Mouse (Mus musculus) neural tube, embryonic 12.5 days (tissue): ENCODE measurements at regions not wholly inside any gene's neighbourhood (a gene's known extent, or its start where the extent isn't known, plus 50 kb on each side); places are given as distances from the start of the nearest gene placed in this dataset.
A peak's percentile ranks its signal among the peaks of the same experiment; 100 is the strongest.

Experiments
- ATAC-seq: fragments of 200-750 bp; cut with Nextera tagmentation; 2 replicates; pipeline ENCODE4 v1.8.0; 2017; ENCODE audit warnings: low read depth, mild to moderate bottlenecking, moderate TSS enrichment, moderate library complexity; ENCODE audit not compliant: low FRiP score
- H3K27ac ChIP-seq: fragments of 300-500 bp; sonication (generic); 2 replicates; pipeline ENCODE4 v1.5.1; 2016
- H3K27me3 ChIP-seq: fragments of 300-500 bp; sonication (generic); replicated peaks from 2 replicates; pipeline ENCODE4 v1.6.1; 2016; ENCODE audit warnings: mild to moderate bottlenecking
- H3K36me3 ChIP-seq: fragments of 300-500 bp; sonication (generic); 2 replicates; pipeline ENCODE4 v1.6.1; 2016; ENCODE audit warnings: mild to moderate bottlenecking
- H3K4me1 ChIP-seq: fragments of 300-500 bp; sonication (generic); 2 replicates; pipeline ENCODE4 v1.6.1; 2016
- H3K4me2 ChIP-seq: fragments of 300-500 bp; sonication (generic); replicated peaks from 2 replicates; pipeline ENCODE4 v1.6.1; 2016; ENCODE audit warnings: mild to moderate bottlenecking
- H3K4me3 ChIP-seq: fragments of 300-500 bp; sonication (generic); 2 replicates; pipeline ENCODE4 v1.5.1; 2016
- H3K9ac ChIP-seq: fragments of 300-500 bp; sonication (generic); 2 replicates; pipeline ENCODE4 v1.6.1; 2016; ENCODE audit warnings: mild to moderate bottlenecking
- H3K9me3 ChIP-seq: fragments of 300-500 bp; sonication (generic); 2 replicates; pipeline ENCODE4 v1.6.1; 2016; ENCODE audit warnings: mild to moderate bottlenecking
- WGBS: fragments of 180-500 bp; shearing (Covaris S2); methylation state at CpG from one replicate; pipeline ENCODE4 v1.1.7; 2016; 5-methylcytosine and 5-hydroxymethylcytosine counted together

GRCm38 (mm10) chr3:3746542-3746941 lies 2004.1 kb upstream of the Gm8797 start:
- Histone ChIP-seq H3K4me1 (no peaks in the 10 kb centered on the region), H3K9me3 (no peaks in the 10 kb centered on the region), H3K4me2 (no peak overlapping the region), H3K9ac (no peak overlapping the region), H3K4me3 (no peak overlapping the region), H3K36me3 (no peaks in the 10 kb centered on the region), H3K27ac (no peak overlapping the region), H3K27me3 (no peaks in the 10 kb centered on the region)
- ATAC-seq = no peak; the same call in 1 of the 2 replicates

- Histone ChIP-seq H3K4me2 (no peak overlapping the region), H3K9me3 (no peaks in the 10 kb centered on the region), H3K27ac (no peak overlapping the region), H3K4me3 (no peak overlapping the region), H3K4me1 (no peaks in the 10 kb centered on the region), H3K9ac (no peak overlapping the region), H3K36me3 (no peaks in the 10 kb centered on the region), H3K27me3 (no peaks in the 10 kb centered on the region)
- ATAC-seq = no peak; the same call in 1 of the 2 replicates
- 14% methylated on average over 5 of the region's 5 CpGs for WGBS
Measured at GRCm38 (mm10) chr3:3751596-3752251, 1998.9 kb upstream of the Gm8797 start.

- Histone ChIP-seq H3K9ac (no peak overlapping the region), H3K27me3 (no peaks in the 10 kb centered on the region), H3K9me3 (no peaks in the 10 kb centered on the region), H3K27ac (no peak overlapping the region), H3K4me2 (no peak overlapping the region), H3K4me3 (no peak overlapping the region), H3K36me3 (no peaks in the 10 kb centered on the region), H3K4me1 (no peaks in the 10 kb centered on the region)
- WGBS = 71% methylated on average over 1 of the region's 1 CpGs
- no peak for ATAC-seq
Measured at GRCm38 (mm10) chr3:3761346-3761745, 1989.3 kb upstream of the Gm8797 start.

GRCm38 (mm10) chr3:3784200-3784599 lies 1966.4 kb upstream of the Gm8797 start:
- H3K4me3 ChIP-seq = no peak overlapping the region
- H3K27me3 ChIP-seq = no peaks in the 10 kb centered on the region
- no peak overlapping the region for H3K9ac ChIP-seq
- ATAC-seq = no peak
- no peak overlapping the region for H3K27ac ChIP-seq
- no peaks in the 10 kb centered on the region for H3K9me3 ChIP-seq
- H3K36me3 ChIP-seq = no peaks in the 10 kb centered on the region
- WGBS = 77% methylated on average over 3 of the region's 3 CpGs
- no peaks in the 10 kb centered on the region for H3K4me1 ChIP-seq
- H3K4me2 ChIP-seq = no peak overlapping the region

DNA sequence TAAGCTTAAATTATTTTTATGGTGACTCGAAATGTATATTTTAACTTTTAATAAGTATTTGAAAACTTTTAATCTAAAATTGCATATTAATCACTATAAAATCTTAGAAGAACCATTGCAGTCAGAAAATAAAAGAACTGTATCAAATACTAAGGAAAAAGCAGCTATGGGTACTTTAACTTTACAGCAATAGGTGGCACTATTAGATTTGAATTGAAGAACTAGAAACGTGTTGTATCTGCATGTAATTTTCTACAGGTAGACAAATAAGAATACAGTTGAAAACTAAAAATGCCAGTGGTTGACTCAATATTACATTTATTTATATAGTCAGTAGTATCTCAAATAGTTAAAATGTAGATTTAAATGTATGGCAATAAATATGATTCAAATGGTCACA lies 1964.6 kb upstream of the Gm8797 start:
- H3K4me3 ChIP-seq = no peak overlapping the region
- no peaks in the 10 kb centered on the region for H3K36me3 ChIP-seq
- ATAC-seq = no peak
- no peak overlapping the region for H3K4me2 ChIP-seq
- no peaks in the 10 kb centered on the region for H3K9me3 ChIP-seq
- WGBS = 71% methylated on average over 2 of the region's 2 CpGs
- H3K27me3 ChIP-seq = no peaks in the 10 kb centered on the region
- H3K27ac ChIP-seq = no peak overlapping the region
- H3K4me1 ChIP-seq = no peaks in the 10 kb centered on the region
- H3K9ac ChIP-seq = no peak overlapping the region

- no peaks in the 10 kb centered on the region for H3K27me3 ChIP-seq
- no peak overlapping the region for H3K4me3 ChIP-seq
- 92% methylated on average over 1 of the region's 1 CpGs for WGBS
- H3K4me2 ChIP-seq = no peak overlapping the region
- no peaks in the 10 kb centered on the region for H3K4me1 ChIP-seq
- ATAC-seq = no peak
- H3K36me3 ChIP-seq = no peaks in the 10 kb centered on the region
- H3K9me3 ChIP-seq = no peaks in the 10 kb centered on the region
- H3K9ac ChIP-seq = no peak overlapping the region
- no peak overlapping the region for H3K27ac ChIP-seq
Measured at GRCm38 (mm10) chr3:3807821-3808220, 1942.8 kb upstream of the Gm8797 start.

GRCm38 (mm10) chr3:3829020-3829419 lies 1921.6 kb upstream of the Gm8797 start:
- no peak overlapping the region for H3K9ac ChIP-seq
- no peaks in the 10 kb centered on the region for H3K4me1 ChIP-seq
- no peak overlapping the region for H3K27ac ChIP-seq
- no peak overlapping the region for H3K4me2 ChIP-seq
- 71% methylated on average over 4 of the region's 4 CpGs for WGBS
- no peaks in the 10 kb centered on the region for H3K36me3 ChIP-seq
- H3K9me3 ChIP-seq = 0 out of 2 replicates have a peak, but pooled peaks cover 7% of the 10 kb centered on the region
- ATAC-seq = no peak
- H3K27me3 ChIP-seq = no peaks in the 10 kb centered on the region
- H3K4me3 ChIP-seq = no peak overlapping the region

DNA sequence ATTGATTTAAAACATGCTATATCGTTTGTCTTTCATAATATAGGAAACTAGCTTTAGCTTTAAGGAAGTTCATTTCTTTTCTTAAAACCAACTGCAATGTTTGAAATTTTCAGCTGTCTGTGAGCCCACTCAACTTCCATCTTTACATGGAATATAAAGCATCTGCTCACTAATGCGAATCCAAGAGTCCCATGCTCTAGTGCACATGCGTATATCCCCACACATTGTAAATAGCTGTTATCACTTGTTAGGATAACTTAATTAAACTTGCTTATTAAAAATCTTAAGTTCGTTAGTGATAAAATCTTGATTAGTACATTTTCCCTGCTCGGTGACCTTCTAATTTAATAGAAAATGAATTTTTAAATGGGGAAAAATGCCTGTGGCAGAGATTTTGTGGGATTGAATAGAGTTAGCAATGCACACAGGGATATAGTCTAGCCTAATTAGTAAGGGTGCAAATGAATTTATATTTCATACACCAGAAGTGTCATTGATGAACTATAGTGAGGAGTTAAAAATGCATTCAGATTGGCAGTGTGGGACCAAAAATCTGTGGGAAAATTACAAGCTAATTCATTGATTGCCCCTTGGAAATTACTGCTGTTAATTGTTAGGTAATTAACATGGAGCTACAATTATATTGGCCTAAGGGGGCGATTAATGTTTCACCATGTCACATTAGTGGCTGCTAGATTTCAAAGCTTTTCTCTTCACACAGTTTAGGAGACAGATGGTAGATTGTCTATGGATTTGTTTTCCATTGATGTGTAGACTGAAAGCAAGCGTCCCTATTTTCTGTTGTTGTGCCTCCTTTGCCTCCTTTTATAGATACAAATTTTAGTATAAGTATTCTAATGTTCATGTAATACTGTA lies 1919.0 kb upstream of the Gm8797 start:
- Histone ChIP-seq H3K9me3 (no peaks in the 10 kb centered on the region), H3K27ac (no peak overlapping the region), H3K9ac (no peak overlapping the region), H3K4me2 (no peak overlapping the region), H3K4me3 (no peak overlapping the region), H3K36me3 (no peaks in the 10 kb centered on the region), H3K4me1 (no peaks in the 10 kb centered on the region), H3K27me3 (no peaks in the 10 kb centered on the region)
- WGBS = 77% methylated on average over 7 of the region's 7 CpGs
- ATAC-seq = peak; percentile 78; the same call in 1 of the 2 replicates
